Mouse (Mus musculus) stomach, postnatal 0 days (tissue): ENCODE data around the gene Higd1b. TPM values are rescaled to one million over a fixed set of nuclear protein-coding genes. Genes with fewer than 3 reads are reported as not detected.

Experiments used
- ATAC-seq: fragments of 200-750 bp; cut with Nextera tagmentation; 2 replicates; pipeline ENCODE4 v1.8.0; 2017; ENCODE audit not compliant: low FRiP score, low TSS enrichment
- DNase-seq: peaks from one replicate; pipeline ENCODE4 v3.0.0-alpha.2; 2016; ENCODE audit warnings: low spot score
- H3K27ac ChIP-seq: fragments of 300-500 bp; sonication (generic); replicated peaks from 2 replicates; pipeline ENCODE4 v1.5.1; 2014; ENCODE audit warnings: mild to moderate bottlenecking, control low read depth
- H3K27me3 ChIP-seq: fragments of 300-500 bp; sonication (generic); 2 replicates; pipeline ENCODE4 v1.6.1; 2014; ENCODE audit warnings: low read length; ENCODE audit not compliant: control insufficient read depth, insufficient read depth
- H3K36me3 ChIP-seq: fragments of 300-500 bp; sonication (generic); 2 replicates; pipeline ENCODE4 v1.6.1; 2014; ENCODE audit warnings: low read length, mixed read lengths; ENCODE audit not compliant: control insufficient read depth, insufficient read depth
- H3K4me1 ChIP-seq: fragments of 300-500 bp; sonication (generic); replicated peaks from 2 replicates; pipeline ENCODE4 v1.6.1; 2014; ENCODE audit warnings: antibody characterized with exemption; ENCODE audit not compliant: control insufficient read depth, insufficient read depth
- H3K4me2 ChIP-seq: fragments of 300-500 bp; sonication (generic); replicated peaks from 2 replicates; pipeline ENCODE4 v1.6.1; 2014; ENCODE audit warnings: low read depth, mild to moderate bottlenecking, control low read depth, moderate library complexity
- H3K4me3 ChIP-seq: fragments of 300-500 bp; sonication (generic); 2 replicates; pipeline ENCODE4 v1.5.1; 2014; ENCODE audit warnings: low read depth, low read length, control low read depth
- H3K9ac ChIP-seq: fragments of 300-500 bp; sonication (generic); 2 replicates; pipeline ENCODE4 v1.6.1; 2014; ENCODE audit warnings: mild to moderate bottlenecking, low read length, control low read depth, mixed read lengths
- H3K9me3 ChIP-seq: fragments of 300-500 bp; sonication (generic); 2 replicates; pipeline ENCODE4 v1.6.1; 2016; ENCODE audit warnings: low read length; ENCODE audit not compliant: control insufficient read depth
- CTCF ChIP-seq: IDR thresholded peaks from 2 replicates; pipeline ENCODE4 v1.5.1; 2016; ENCODE audit warnings: antibody characterized with exemption, low read depth, mild to moderate bottlenecking, moderate library complexity
- EP300 ChIP-seq: optimal IDR thresholded peaks from 2 replicates; pipeline ENCODE3; 2016; ENCODE audit warnings: antibody characterized with exemption
- WGBS: fragments of 180-500 bp; shearing (Covaris S2); extraction: QIAGEN DNeasy Blood & Tissue Kit; methylation state at CpG from one replicate; pipeline ENCODE4 v1.1.7; 2014; 5-methylcytosine and 5-hydroxymethylcytosine counted together
- polyA plus RNA-seq: library from polyadenylated mRNA; unstranded; fragments of >200 nt; fragmentation: Nextera tagmentation; extraction: Ambion mirVana; gene quantifications from 2 replicates; pipeline ENCODE4 v1.2.1, GENCODE M21; 2015

Gene Higd1b
- polyA plus RNA-seq = 3.2 and 5.9 TPM in 2 replicates

DNA sequence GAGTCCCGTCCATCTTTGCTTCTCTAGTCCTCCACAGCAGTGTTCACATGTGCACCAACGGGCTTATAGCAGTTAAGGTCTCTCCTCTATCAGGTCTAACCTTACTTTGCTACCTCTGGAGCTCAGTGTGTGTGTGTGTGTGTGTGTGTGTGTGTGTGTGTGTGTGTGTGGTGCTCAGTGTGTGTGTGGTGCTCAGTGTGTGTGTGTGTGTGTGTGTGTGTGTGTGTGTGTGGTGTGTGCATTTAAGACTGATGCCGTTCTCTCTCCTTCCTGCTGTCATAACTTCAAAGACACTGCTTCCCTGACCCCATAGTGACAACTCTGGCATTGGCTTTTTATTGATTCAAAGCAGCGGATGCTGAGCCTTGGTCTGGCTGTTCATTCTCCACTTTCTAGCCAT, at the start of gene Higd1b:
Gene Higd1b (plus strand): TSS at position 301 of the 400 bp plus-strand sequence.
- peaks cover 4% of the 10 kb centered on the region; the same call in 1 of the 2 replicates for H3K36me3 ChIP-seq
- H3K9ac ChIP-seq = no peak within 1 kb of the TSS
- no peak within 1 kb of the TSS for H3K27ac ChIP-seq
- TF ChIP-seq EP300 (no peak), CTCF (no peak)
- 62% methylated on average over 4 of the region's 4 CpGs for WGBS
- DNase-seq (no peak), ATAC-seq (no peak)
- H3K27me3 ChIP-seq = no peaks in the 10 kb centered on the region
- H3K4me3 ChIP-seq = no peak within 1 kb of the TSS
- no peaks in the 10 kb centered on the region for H3K4me1 ChIP-seq
- no peak within 1 kb of the TSS for H3K4me2 ChIP-seq
- H3K9me3 ChIP-seq = no peaks in the 10 kb centered on the region

DNA sequence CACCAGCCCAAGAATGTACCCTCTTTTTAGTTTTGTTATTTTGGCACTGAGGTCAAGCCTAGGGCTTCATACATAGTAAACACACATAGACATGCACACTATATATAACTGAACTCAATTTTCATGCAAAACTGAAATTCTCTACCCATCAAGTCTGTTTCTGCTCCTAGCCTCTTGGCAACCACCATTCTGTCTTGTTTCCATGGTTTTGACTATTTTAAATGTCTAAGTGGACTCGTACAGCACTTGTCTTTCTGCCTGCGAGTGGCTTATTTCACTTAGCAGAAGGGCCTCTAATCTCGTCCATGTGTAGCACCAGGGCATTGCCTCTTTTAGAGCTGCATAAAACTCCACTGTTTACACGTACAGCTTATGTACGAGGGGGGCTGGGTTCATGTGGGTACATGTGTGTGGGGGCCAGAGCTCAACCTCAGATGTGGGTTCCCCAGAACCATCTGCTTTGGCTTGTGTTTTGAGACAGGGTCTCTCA, 47.9 kb upstream of the Higd1b start:
- WGBS = 71% methylated on average over 5 of the region's 5 CpGs
- no peaks in the 10 kb centered on the region for H3K4me1 ChIP-seq
- ATAC-seq = no peak

DNA sequence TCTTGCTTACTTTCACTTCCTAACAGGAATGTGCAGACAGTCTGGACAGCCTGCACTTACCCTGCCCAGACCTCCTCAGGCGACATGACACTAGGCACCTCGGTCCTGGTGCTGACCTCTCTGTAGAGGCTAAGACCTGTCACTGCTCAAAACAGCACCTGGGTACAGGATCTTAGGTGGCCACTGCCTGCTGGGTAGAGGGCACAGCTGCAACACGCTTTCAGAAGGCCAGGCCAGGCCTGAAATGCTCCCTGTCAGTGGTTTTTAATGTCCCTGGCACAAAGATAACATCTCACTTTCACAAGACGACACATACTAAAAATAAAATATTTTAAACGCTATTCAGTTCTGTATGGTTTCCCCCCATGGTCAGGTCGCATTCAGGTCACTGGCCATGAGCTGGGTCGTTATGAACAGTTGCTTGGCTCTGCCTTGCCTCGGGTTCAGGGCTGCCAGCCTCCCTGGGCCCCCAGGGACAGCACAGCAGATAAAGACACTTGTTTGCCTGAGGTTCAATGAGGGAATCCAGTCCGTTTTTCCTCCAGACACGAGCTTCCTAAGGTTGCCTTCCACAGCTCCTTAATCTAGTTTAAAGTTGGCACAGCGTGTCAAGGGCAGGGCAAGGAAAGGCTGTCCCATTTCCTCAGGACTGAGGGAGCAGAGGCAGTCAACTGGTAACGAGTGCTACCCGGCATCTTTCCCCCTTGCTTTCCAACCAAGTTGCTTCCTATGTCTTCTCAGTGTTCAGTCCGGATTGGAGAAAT, 43.8 kb upstream of the Higd1b start:
- Histone ChIP-seq H3K9me3 (no peaks in the 10 kb centered on the region), H3K36me3 (no peaks in the 10 kb centered on the region), H3K4me3 (no peak overlapping the region), H3K9ac (no peak overlapping the region), H3K4me1 (no peaks in the 10 kb centered on the region; the same call in 1 of the 2 replicates), H3K4me2 (no peak overlapping the region), H3K27me3 (no peaks in the 10 kb centered on the region), H3K27ac (0 out of 2 replicates have a peak overlapping the region, but pooled peaks have one; percentile 45)
- no peak for ATAC-seq
- WGBS = 47% methylated on average over 14 of the region's 14 CpGs
- DNase-seq = no peak
- no peak for TF ChIP-seq EP300
- TF ChIP-seq CTCF = no peak

More for the DNA sequence above, 47.9 kb upstream of the Higd1b start:
- Histone ChIP-seq H3K4me2 (no peak overlapping the region), H3K9me3 (no peaks in the 10 kb centered on the region), H3K27me3 (no peaks in the 10 kb centered on the region), H3K36me3 (no peaks in the 10 kb centered on the region), H3K9ac (no peak overlapping the region), H3K27ac (no peak overlapping the region), H3K4me3 (no peak overlapping the region)
- DNase-seq = no peak
- TF ChIP-seq CTCF (no peak), EP300 (no peak)

DNA sequence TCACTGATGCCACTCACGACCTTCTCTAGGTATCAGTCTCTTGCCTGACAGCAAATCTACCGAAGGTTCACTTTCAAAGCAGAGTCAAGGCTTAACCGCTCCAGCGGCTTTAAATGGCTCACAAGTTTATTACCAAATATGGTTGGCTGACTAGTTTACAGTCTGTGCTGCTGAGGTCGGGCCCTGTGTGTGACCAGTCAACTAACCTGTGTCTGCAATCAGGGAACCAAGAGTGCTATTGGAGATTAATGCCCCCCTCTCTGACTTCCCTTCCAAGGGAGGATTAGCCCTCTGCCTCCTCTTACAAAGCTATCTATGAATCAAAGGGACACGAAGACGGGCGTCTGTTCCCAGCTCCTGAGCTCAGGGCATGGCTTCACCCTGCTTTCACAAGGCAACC, 41.5 kb upstream of the Higd1b start:
- Histone ChIP-seq H3K4me2 (no peak overlapping the region), H3K27me3 (no peaks in the 10 kb centered on the region), H3K36me3 (no peaks in the 10 kb centered on the region), H3K4me3 (no peak overlapping the region), H3K9ac (no peak overlapping the region), H3K4me1 (no peaks in the 10 kb centered on the region; the same call in 1 of the 2 replicates), H3K27ac (peak overlapping the region; percentile 40), H3K9me3 (no peaks in the 10 kb centered on the region)
- DNase-seq (no peak), ATAC-seq (no peak)
- TF ChIP-seq EP300 (no peak), CTCF (no peak)
- 38% methylated on average over 8 of the region's 8 CpGs for WGBS

DNA sequence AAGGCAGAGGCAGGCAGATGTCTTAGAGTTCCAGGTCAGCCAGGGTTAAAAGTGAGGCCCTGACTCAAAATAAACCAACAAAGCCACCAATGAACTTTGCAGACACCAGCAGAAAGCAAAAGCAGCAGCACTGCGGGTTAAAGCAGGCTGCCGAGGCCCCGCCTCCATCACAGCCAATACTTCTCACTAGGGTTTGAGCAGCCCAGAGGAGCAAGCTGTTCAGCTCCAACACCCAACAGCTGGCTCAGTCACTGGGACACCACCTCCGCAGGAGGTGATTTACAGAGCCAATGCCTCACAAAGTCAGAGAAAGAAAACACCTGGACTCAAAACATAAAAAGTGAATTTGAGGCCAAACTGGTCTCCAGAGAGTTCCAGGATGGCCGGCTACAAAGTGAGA, 32.2 kb upstream of the Higd1b start:
- no peak overlapping the region for H3K27ac ChIP-seq
- DNase-seq (no peak), ATAC-seq (no peak)
- H3K9ac ChIP-seq = no peak overlapping the region
- no peak overlapping the region for H3K4me2 ChIP-seq
- WGBS = 64% methylated on average over 5 of the region's 5 CpGs
- no peaks in the 10 kb centered on the region for H3K9me3 ChIP-seq
- no peak for TF ChIP-seq CTCF
- no peaks in the 10 kb centered on the region for H3K36me3 ChIP-seq
- H3K27me3 ChIP-seq = no peaks in the 10 kb centered on the region
- no peak overlapping the region for H3K4me3 ChIP-seq
- H3K4me1 ChIP-seq = no peaks in the 10 kb centered on the region

DNA sequence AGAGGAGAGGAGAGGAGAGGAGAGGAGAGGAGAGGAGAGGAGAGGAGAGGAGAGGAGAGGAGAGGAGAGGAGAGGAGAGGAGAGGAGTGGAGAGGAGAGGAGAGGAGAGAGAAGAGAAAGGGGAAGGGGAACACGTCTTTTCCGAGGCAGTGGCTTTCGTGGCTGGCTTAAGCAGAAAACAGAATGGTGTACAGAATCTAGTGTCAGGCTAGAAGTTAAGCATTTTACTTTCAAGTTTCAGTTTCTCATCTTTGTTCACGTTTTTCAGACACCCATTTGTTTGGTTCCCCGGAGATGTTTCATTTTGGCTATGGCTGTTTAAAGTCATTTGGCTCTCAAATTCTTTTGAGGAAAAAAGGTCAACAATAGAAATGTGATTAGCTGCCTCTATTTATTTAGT, 27.4 kb upstream of the Higd1b start:
- Histone ChIP-seq H3K9me3 (no peaks in the 10 kb centered on the region), H3K4me3 (no peak overlapping the region), H3K4me2 (no peak overlapping the region), H3K27ac (no peak overlapping the region), H3K36me3 (no peaks in the 10 kb centered on the region), H3K9ac (no peak overlapping the region), H3K27me3 (no peaks in the 10 kb centered on the region), H3K4me1 (no peaks in the 10 kb centered on the region)
- WGBS = 48% methylated on average over 5 of the region's 5 CpGs
- ATAC-seq (no peak), DNase-seq (no peak)
- no peak for TF ChIP-seq EP300
- no peak for TF ChIP-seq CTCF
